Mouse (Mus musculus): ENCODE data around the gene Rnh1.

GRCm38 (mm10) chr7:141120605-141121004, 52.1 kb downstream of the Rnh1 start:
- TF ChIP-seq POLR2A (IDR thresholded peaks at IDR 0.05; ENCODE audit: low read depth, low read length) (no peak), CTCF (IDR thresholded peaks at IDR 0.05; ENCODE audit: extremely low read depth, insufficient read length, insufficient replicate concordance, low read depth, low read length) (no peak)

All from small intestine, adult 2 months (tissue).